Mouse (Mus musculus) forebrain, embryonic 11.5 days (tissue): ENCODE results near the gene Astn2. TPM values are rescaled to one million over a fixed set of nuclear protein-coding genes. Genes with fewer than 3 reads are reported as not detected.

Experiments used
- ATAC-seq: fragments of 200-750 bp; cut with Nextera tagmentation; replicated peaks from 2 replicates; pipeline ENCODE4 v1.8.0; 2017; ENCODE audit warnings: moderate TSS enrichment; ENCODE audit not compliant: low FRiP score
- DNase-seq: peaks from one replicate; pipeline ENCODE4 v3.0.0-alpha.2; 2017; ENCODE audit warnings: low spot score
- H3K27ac ChIP-seq: fragments of 300-500 bp; sonication (generic); 2 replicates; pipeline ENCODE4 v1.5.1; 2014; ENCODE audit warnings: low read depth, low read length
- H3K27me3 ChIP-seq: fragments of 300-500 bp; sonication (generic); 2 replicates; pipeline ENCODE4 v1.6.1; 2014; ENCODE audit warnings: mild to moderate bottlenecking, low read length, mixed read lengths; ENCODE audit not compliant: control insufficient read depth, insufficient read depth
- H3K36me3 ChIP-seq: fragments of 300-500 bp; sonication (generic); 2 replicates; pipeline ENCODE4 v1.6.1; 2014; ENCODE audit warnings: mild to moderate bottlenecking, low read length, moderate library complexity, mixed read lengths; ENCODE audit not compliant: control insufficient read depth, insufficient read depth
- H3K4me1 ChIP-seq: fragments of 300-500 bp; sonication (generic); replicated peaks from 2 replicates; pipeline ENCODE4 v1.6.1; 2014; ENCODE audit warnings: low read length, mixed read lengths; ENCODE audit not compliant: control insufficient read depth, insufficient read depth
- H3K4me2 ChIP-seq: fragments of 300-500 bp; sonication (generic); 2 replicates; pipeline ENCODE4 v1.6.1; 2014; ENCODE audit warnings: low read depth, mild to moderate bottlenecking, low read length, moderate library complexity, mixed read lengths; ENCODE audit not compliant: severe bottlenecking
- H3K4me3 ChIP-seq: fragments of 300-500 bp; sonication (generic); 2 replicates; pipeline ENCODE4 v1.5.1; 2014; ENCODE audit warnings: low read depth, low read length
- H3K9ac ChIP-seq: fragments of 300-500 bp; sonication (generic); 2 replicates; pipeline ENCODE4 v1.6.1; 2014; ENCODE audit warnings: low read length
- H3K9me3 ChIP-seq: fragments of 300-500 bp; sonication (generic); 2 replicates; pipeline ENCODE4 v1.6.1; 2016; ENCODE audit warnings: low read length, mixed read lengths; ENCODE audit not compliant: control insufficient read depth
- WGBS: fragments of 180-500 bp; shearing (Covaris S2); extraction: QIAGEN DNeasy Blood & Tissue Kit; methylation state at CpG from one replicate; pipeline ENCODE4 v1.1.7; 2014; 5-methylcytosine and 5-hydroxymethylcytosine counted together
- polyA plus RNA-seq: library from polyadenylated mRNA; unstranded; fragments of >200 nt; fragmentation: Nextera tagmentation; extraction: Ambion mirVana; gene quantifications from 2 replicates; pipeline ENCODE4 v1.2.1, GENCODE M21; 2014

Gene Astn2
- polyA plus RNA-seq, 1 experiment from 2014 or later, result 0.94 TPM

GRCm38 (mm10) chr4:65391001-65391400 lies 1013.4 kb downstream of the Astn2 start:
- Histone ChIP-seq H3K9ac (no peak overlapping the region), H3K9me3 (no peaks in the 10 kb centered on the region), H3K27me3 (no peaks in the 10 kb centered on the region), H3K4me3 (no peak overlapping the region), H3K36me3 (no peaks in the 10 kb centered on the region), H3K4me2 (no peak overlapping the region), H3K4me1 (no peaks in the 10 kb centered on the region), H3K27ac (no peak overlapping the region)
- DNase-seq, result no peak
- ATAC-seq, result no peak
- 73% methylated on average over 4 of the region's 4 CpGs for WGBS

GRCm38 (mm10) chr4:65383070-65383469 lies 1021.3 kb downstream of the Astn2 start:
- Histone ChIP-seq H3K9ac (no peak overlapping the region), H3K4me2 (no peak overlapping the region), H3K27ac (no peak overlapping the region), H3K4me1 (no peaks in the 10 kb centered on the region), H3K9me3 (no peaks in the 10 kb centered on the region), H3K36me3 (no peaks in the 10 kb centered on the region), H3K4me3 (no peak overlapping the region), H3K27me3 (no peaks in the 10 kb centered on the region)
- 91% methylated on average over 4 of the region's 4 CpGs for whole genome bisulfite sequencing
- DNase-seq, result no peak
- ATAC-seq, result no peak

- DNase-seq, result no peak
- ATAC-seq, result no peak
These were observed 1025.0 kb downstream of the Astn2 start for GRCm38 (mm10) chr4:65379461-65379860.

GRCm38 (mm10) chr4:65376571-65376970 lies 1027.8 kb downstream of the Astn2 start:
- H3K4me3 ChIP-seq, result no peak overlapping the region
- no peaks in the 10 kb centered on the region for H3K9me3 ChIP-seq
- H3K27ac ChIP-seq, result no peak overlapping the region
- H3K4me1 ChIP-seq, result no peaks in the 10 kb centered on the region
- no peak overlapping the region for H3K4me2 ChIP-seq
- H3K27me3 ChIP-seq, result no peaks in the 10 kb centered on the region
- no peak for ATAC-seq
- WGBS, result 91% methylated on average over 2 of the region's 2 CpGs
- no peak overlapping the region for H3K9ac ChIP-seq
- no peak for DNase-seq
- no peaks in the 10 kb centered on the region for H3K36me3 ChIP-seq

More at GRCm38 (mm10) chr4:65379461-65379860, 1025.0 kb downstream of the Astn2 start:
- no peak overlapping the region for H3K27ac ChIP-seq
- no peaks in the 10 kb centered on the region for H3K9me3 ChIP-seq
- no peaks in the 10 kb centered on the region for H3K4me1 ChIP-seq
- no peaks in the 10 kb centered on the region for H3K27me3 ChIP-seq
- H3K9ac ChIP-seq, result no peak overlapping the region
- no peak overlapping the region for H3K4me3 ChIP-seq
- no peak overlapping the region for H3K4me2 ChIP-seq
- H3K36me3 ChIP-seq, result no peaks in the 10 kb centered on the region
- 92% methylated on average over 4 of the region's 4 CpGs for WGBS

GRCm38 (mm10) chr4:65373841-65374240 lies 1030.6 kb downstream of the Astn2 start:
- Histone ChIP-seq H3K27ac (no peak overlapping the region), H3K4me1 (no peaks in the 10 kb centered on the region), H3K27me3 (no peaks in the 10 kb centered on the region), H3K4me2 (no peak overlapping the region), H3K4me3 (no peak overlapping the region), H3K9ac (no peak overlapping the region), H3K36me3 (no peaks in the 10 kb centered on the region), H3K9me3 (no peaks in the 10 kb centered on the region)
- DNase-seq, result no peak
- no peak for ATAC-seq
- 50% methylated on average over 1 of the region's 1 CpGs for WGBS

- WGBS, result 93% methylated on average over 3 of the region's 3 CpGs
These were observed 1031.7 kb downstream of the Astn2 start for GRCm38 (mm10) chr4:65372731-65373130.

GRCm38 (mm10) chr4:65367135-65367534 lies 1037.3 kb downstream of the Astn2 start:
- Histone ChIP-seq H3K36me3 (no peaks in the 10 kb centered on the region), H3K4me3 (no peak overlapping the region), H3K27ac (no peak overlapping the region), H3K27me3 (no peaks in the 10 kb centered on the region), H3K4me1 (peaks cover 5% of the 10 kb centered on the region; the same call in 1 of the 2 replicates), H3K4me2 (no peak overlapping the region), H3K9me3 (no peaks in the 10 kb centered on the region), H3K9ac (no peak overlapping the region)
- no peak for DNase-seq
- no peak for ATAC-seq

More at GRCm38 (mm10) chr4:65372731-65373130, 1031.7 kb downstream of the Astn2 start:
- Histone ChIP-seq H3K9ac (no peak overlapping the region), H3K27ac (no peak overlapping the region), H3K4me1 (no peaks in the 10 kb centered on the region), H3K36me3 (no peaks in the 10 kb centered on the region), H3K9me3 (no peaks in the 10 kb centered on the region), H3K4me2 (no peak overlapping the region), H3K27me3 (no peaks in the 10 kb centered on the region), H3K4me3 (no peak overlapping the region)
- no peak for DNase-seq
- ATAC-seq, result no peak

GRCm38 (mm10) chr4:65354580-65354979 lies 1049.8 kb downstream of the Astn2 start:
- ATAC-seq, result no peak
- H3K27ac ChIP-seq, result no peak overlapping the region
- no peak overlapping the region for H3K4me3 ChIP-seq
- H3K36me3 ChIP-seq, result no peaks in the 10 kb centered on the region
- DNase-seq, result no peak
- no peaks in the 10 kb centered on the region for H3K27me3 ChIP-seq
- WGBS, result 69% methylated on average over 4 of the region's 4 CpGs
- no peaks in the 10 kb centered on the region for H3K9me3 ChIP-seq
- H3K4me2 ChIP-seq, result no peak overlapping the region
- H3K4me1 ChIP-seq, result no peaks in the 10 kb centered on the region
- no peak overlapping the region for H3K9ac ChIP-seq

- no peaks in the 10 kb centered on the region for H3K36me3 ChIP-seq
- 91% methylated on average over 7 of the region's 7 CpGs for WGBS
- H3K9ac ChIP-seq, result no peak overlapping the region
- H3K4me3 ChIP-seq, result no peak overlapping the region
- DNase-seq (no peak), ATAC-seq (no peak)
- H3K9me3 ChIP-seq, result no peaks in the 10 kb centered on the region
- no peaks in the 10 kb centered on the region for H3K4me1 ChIP-seq
- H3K27ac ChIP-seq, result no peak overlapping the region
- H3K27me3 ChIP-seq, result no peaks in the 10 kb centered on the region
- H3K4me2 ChIP-seq, result no peak overlapping the region
These were observed 1053.9 kb downstream of the Astn2 start for GRCm38 (mm10) chr4:65350521-65350920.
